Mouse (Mus musculus): ENCODE measurements around the gene Gm28053. TPM values are rescaled to one million over a fixed set of nuclear protein-coding genes. Genes with fewer than 3 reads are reported as not detected.
A peak's percentile ranks its signal among the peaks of the same experiment; 100 is the strongest.

The Gm28053 gene
- polyA plus RNA-seq, 1 experiment from 2014 or later = 1.3 TPM

DNA sequence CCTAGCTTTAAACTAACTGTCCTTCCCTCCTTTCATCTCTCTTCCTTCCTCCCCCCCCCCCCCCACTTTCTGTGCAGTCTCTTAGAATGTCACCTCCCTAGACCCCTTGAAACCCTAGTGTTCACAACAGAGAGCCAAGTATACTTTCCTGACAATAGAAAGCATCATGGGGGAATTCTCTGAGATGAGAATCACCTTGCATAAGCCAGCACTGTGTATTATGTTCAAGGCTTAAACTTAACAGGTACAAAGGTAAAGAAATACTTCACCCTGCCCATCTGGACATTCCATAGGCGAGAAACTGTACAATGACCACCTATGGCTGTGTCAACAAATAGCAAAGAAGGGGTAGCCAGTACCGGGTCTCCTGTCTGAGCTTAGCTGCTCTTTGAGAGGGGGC lies 27.1 kb downstream of the Gm28053 start:
- ATAC-seq (ENCODE audit: low FRiP score) (no peak), DNase-seq (ENCODE audit: low spot score, missing footprints) (no peak)
- H3K9me3 ChIP-seq (ENCODE audit: control insufficient read depth, low read length) = no peaks in the 10 kb centered on the region
- H3K36me3 ChIP-seq (ENCODE audit: control insufficient read depth, insufficient read depth, low read length) = no peaks in the 10 kb centered on the region
- WGBS = 60% methylated on average over 2 of the region's 2 CpGs
- H3K4me1 ChIP-seq (ENCODE audit: control insufficient read depth, insufficient read depth, low read length) = no peaks in the 10 kb centered on the region
- H3K4me3 ChIP-seq (ENCODE audit: low read depth, low read length) = no peak overlapping the region
- no peak overlapping the region for H3K4me2 ChIP-seq
- no peak overlapping the region for H3K27ac ChIP-seq (ENCODE audit: low read depth, low read length)
- peaks cover 13% of the 10 kb centered on the region for H3K27me3 ChIP-seq (ENCODE audit: control insufficient read depth, insufficient read depth, low read length)
- H3K9ac ChIP-seq (ENCODE audit: low read length) = no peak overlapping the region

- no peak within 1 kb of the TSS for H3K4me3 ChIP-seq (ENCODE audit: low read depth, low read length)
- ATAC-seq (ENCODE audit: low FRiP score) = no peak
- DNase-seq (ENCODE audit: low spot score, missing footprints) = peak; percentile 85
- no peak within 1 kb of the TSS for H3K4me2 ChIP-seq
- no peak within 1 kb of the TSS for H3K27ac ChIP-seq (ENCODE audit: low read depth, low read length)
- 49% methylated on average over 16 of the region's 16 CpGs for WGBS
- H3K9me3 ChIP-seq (ENCODE audit: control insufficient read depth, low read length) = no peaks in the 10 kb centered on the region
- peaks cover 13% of the 10 kb centered on the region for H3K27me3 ChIP-seq (ENCODE audit: control insufficient read depth, insufficient read depth, low read length)
- no peaks in the 10 kb centered on the region for H3K4me1 ChIP-seq (ENCODE audit: control insufficient read depth, insufficient read depth, low read length)
- no peak within 1 kb of the TSS for H3K9ac ChIP-seq (ENCODE audit: low read length)
- H3K36me3 ChIP-seq (ENCODE audit: control insufficient read depth, insufficient read depth, low read length) = no peaks in the 10 kb centered on the region
Observed at GRCm38 (mm10) chr6:48745959-48746889, 27.8 kb downstream of the Gm28053 start, which contains the start of gene Gimap5. Gene Gimap5 (plus strand): TSS chr6:48746197.

DNA sequence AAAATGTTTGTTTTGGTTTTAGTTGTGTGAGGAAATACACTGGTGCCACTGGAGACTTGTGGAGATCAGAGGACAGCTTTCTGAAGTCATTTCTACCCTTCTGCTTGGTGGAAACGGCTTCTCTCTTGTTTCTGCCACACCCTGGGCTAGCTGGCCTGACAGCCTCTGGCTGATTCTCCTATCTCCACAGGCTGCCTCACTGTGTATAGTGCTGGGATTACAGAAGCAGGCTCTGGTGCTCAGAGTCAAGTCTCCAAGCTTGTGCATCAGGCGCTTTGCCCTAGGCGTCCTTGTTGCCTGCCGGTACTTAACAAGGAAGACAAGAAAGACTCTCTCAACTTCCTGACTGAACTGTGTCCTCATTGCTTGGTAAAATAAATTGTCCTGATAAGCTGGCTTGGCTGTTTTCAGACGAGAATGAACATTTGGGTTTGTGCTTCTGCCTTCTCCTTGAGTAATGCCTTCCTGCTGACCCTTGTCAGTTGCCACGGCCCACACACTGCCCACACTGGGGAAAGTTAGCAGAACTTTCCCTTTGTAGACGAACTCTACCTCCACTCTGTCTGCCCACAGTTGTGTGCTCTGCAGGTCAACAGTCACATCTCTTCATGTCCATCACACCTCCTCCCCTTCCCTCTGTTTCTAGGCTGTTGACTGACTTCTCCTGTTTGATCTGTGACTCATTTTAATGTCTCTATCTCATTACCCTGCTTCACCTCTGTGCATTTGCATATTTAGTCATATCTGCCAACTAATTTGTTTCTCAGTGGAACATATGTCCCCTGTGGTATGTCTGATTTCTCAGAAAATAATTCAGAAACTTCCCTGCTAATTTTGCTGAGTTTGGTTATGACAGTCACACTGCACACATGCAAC lies 28.9 kb downstream of the Gm28053 start:
- 76% methylated on average over 7 of the region's 7 CpGs for WGBS
- no peaks in the 10 kb centered on the region for H3K36me3 ChIP-seq (ENCODE audit: control insufficient read depth, insufficient read depth, low read length)
- ATAC-seq (ENCODE audit: low FRiP score) = no peak

DNA sequence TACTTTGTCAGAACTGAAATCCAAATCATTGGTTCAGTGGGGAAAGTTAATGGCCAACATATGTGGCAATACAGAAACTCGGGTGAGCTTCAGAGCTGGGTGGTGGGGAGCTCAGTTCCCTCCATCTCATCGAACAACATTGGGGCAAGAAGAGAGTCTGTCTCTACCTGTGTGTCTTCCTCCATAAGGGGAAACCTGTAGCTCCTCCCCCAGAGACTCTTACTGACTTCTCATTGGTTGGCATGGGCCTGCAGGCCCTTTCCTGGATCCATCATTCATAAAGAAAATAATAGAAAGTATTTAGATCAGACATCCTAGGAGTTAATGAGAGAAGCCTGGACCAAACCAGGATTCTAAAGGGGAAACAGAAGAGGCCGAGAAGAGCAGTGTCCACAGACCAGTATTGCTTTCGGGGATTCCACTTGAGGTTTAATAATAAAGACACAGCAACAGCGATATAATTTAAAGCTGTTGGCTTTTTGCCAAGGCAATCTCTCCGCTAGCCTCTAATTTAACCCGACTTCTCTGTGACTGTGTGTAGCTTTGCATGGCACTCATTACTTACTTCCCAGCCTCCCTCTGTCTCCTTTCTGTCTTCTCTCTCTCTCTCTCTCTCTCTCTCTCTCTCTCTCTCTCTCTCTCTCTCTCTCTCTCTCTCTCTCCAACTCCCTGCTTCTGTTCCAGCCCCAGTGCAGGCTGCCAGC lies 45.3 kb downstream of the Gm28053 start:
- Histone ChIP-seq H3K9me3 (ENCODE audit: control insufficient read depth, low read length) (no peaks in the 10 kb centered on the region), H3K9ac (ENCODE audit: low read length) (no peak overlapping the region), H3K27me3 (ENCODE audit: control insufficient read depth, insufficient read depth, low read length) (no peaks in the 10 kb centered on the region), H3K4me1 (ENCODE audit: control insufficient read depth, insufficient read depth, low read length) (no peaks in the 10 kb centered on the region), H3K36me3 (ENCODE audit: control insufficient read depth, insufficient read depth, low read length) (no peaks in the 10 kb centered on the region), H3K27ac (ENCODE audit: low read depth, low read length) (no peak overlapping the region), H3K4me3 (ENCODE audit: low read depth, low read length) (no peak overlapping the region), H3K4me2 (no peak overlapping the region)
- ATAC-seq (ENCODE audit: low FRiP score) (no peak), DNase-seq (ENCODE audit: low spot score, missing footprints) (no peak)
- WGBS = 87% methylated on average over 7 of the region's 7 CpGs

More for the DNA sequence above, 28.9 kb downstream of the Gm28053 start:
- Histone ChIP-seq H3K4me2 (no peak overlapping the region), H3K9ac (ENCODE audit: low read length) (no peak overlapping the region), H3K4me3 (ENCODE audit: low read depth, low read length) (no peak overlapping the region), H3K27ac (ENCODE audit: low read depth, low read length) (no peak overlapping the region), H3K9me3 (ENCODE audit: control insufficient read depth, low read length) (no peaks in the 10 kb centered on the region), H3K27me3 (ENCODE audit: control insufficient read depth, insufficient read depth, low read length) (peaks cover 8% of the 10 kb centered on the region), H3K4me1 (ENCODE audit: control insufficient read depth, insufficient read depth, low read length) (no peaks in the 10 kb centered on the region)
- DNase-seq (ENCODE audit: low spot score, missing footprints) = no peak

- Histone ChIP-seq H3K27ac (ENCODE audit: low read depth, low read length) (no peak overlapping the region), H3K4me2 (no peak overlapping the region), H3K4me3 (ENCODE audit: low read depth, low read length) (no peak overlapping the region), H3K9me3 (ENCODE audit: control insufficient read depth, low read length) (no peaks in the 10 kb centered on the region), H3K27me3 (ENCODE audit: control insufficient read depth, insufficient read depth, low read length) (no peaks in the 10 kb centered on the region), H3K9ac (ENCODE audit: low read length) (no peak overlapping the region), H3K4me1 (ENCODE audit: control insufficient read depth, insufficient read depth, low read length) (no peaks in the 10 kb centered on the region), H3K36me3 (ENCODE audit: control insufficient read depth, insufficient read depth, low read length) (no peaks in the 10 kb centered on the region)
- ATAC-seq (ENCODE audit: low FRiP score) (no peak), DNase-seq (ENCODE audit: low spot score, missing footprints) (no peak)
- WGBS = 95% methylated on average over 10 of the region's 10 CpGs
Observed at GRCm38 (mm10) chr6:48764496-48764895, 46.1 kb downstream of the Gm28053 start.

DNA sequence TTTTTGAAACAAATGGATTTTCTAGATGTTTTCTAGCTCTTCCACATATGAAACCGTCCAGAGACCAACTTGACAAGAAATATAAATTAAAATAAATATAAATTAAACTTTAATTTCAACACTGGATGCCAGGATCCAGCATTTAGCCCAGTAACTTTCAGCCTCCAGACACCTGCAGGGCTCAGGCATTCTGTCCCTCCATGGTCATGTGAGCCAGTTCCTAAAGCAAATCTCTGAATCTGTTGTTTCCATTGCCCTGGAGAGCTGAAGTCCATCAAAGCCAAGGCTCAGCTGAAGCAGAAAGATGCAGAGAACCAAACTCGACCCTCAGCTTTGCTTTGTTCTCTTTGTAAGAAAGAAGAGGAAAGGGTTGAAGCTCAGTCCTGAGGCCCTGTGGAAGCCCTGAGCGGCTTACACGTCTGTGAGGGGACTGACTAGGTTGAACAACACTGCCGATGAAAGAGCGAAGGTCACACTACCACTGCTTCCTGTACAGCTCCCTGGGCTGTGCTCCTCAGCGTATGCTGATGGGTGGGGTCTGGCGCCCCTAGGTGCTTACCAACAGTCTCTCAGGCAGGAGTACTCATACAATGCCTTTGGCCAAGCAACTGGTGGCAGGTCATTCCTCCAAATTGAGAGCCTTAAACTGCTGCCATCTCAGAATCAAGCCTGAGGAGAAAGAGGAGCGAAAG lies 49.9 kb downstream of the Gm28053 start:
- 70% methylated on average over 9 of the region's 9 CpGs for WGBS
- H3K27me3 ChIP-seq (ENCODE audit: control insufficient read depth, insufficient read depth, low read length) = no peaks in the 10 kb centered on the region
- H3K36me3 ChIP-seq (ENCODE audit: control insufficient read depth, insufficient read depth, low read length) = no peaks in the 10 kb centered on the region
- ATAC-seq (ENCODE audit: low FRiP score) (no peak), DNase-seq (ENCODE audit: low spot score, missing footprints) (no peak)
- H3K4me1 ChIP-seq (ENCODE audit: control insufficient read depth, insufficient read depth, low read length) = no peaks in the 10 kb centered on the region
- no peaks in the 10 kb centered on the region for H3K9me3 ChIP-seq (ENCODE audit: control insufficient read depth, low read length)
- H3K9ac ChIP-seq (ENCODE audit: low read length) = no peak overlapping the region
- no peak overlapping the region for H3K27ac ChIP-seq (ENCODE audit: low read depth, low read length)
- H3K4me2 ChIP-seq = no peak overlapping the region
- H3K4me3 ChIP-seq (ENCODE audit: low read depth, low read length) = no peak overlapping the region

DNA sequence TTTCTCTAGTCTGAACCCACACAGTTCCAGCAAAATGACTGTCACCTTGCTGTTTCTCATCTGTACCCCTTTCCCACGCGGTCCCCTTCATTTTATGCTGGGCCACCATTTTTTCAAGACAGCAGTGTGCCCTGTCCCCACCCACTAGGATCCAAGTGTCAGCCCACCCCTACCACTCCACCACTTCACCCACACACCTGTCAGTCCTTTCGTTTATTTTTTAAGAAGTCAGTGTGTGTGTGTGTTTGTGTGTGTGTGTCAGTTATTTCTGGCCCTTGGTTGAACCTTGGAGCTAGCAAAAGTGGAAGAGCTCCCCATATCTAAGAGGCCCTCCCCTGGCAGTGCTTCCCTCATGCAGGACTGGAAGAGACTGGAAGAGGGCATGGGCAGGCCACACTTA lies 50.5 kb downstream of the Gm28053 start:
- no peaks in the 10 kb centered on the region for H3K9me3 ChIP-seq (ENCODE audit: control insufficient read depth, low read length)
- H3K4me1 ChIP-seq (ENCODE audit: control insufficient read depth, insufficient read depth, low read length) = no peaks in the 10 kb centered on the region
- DNase-seq (ENCODE audit: low spot score, missing footprints) (no peak), ATAC-seq (ENCODE audit: low FRiP score) (no peak)
- H3K4me2 ChIP-seq = no peak overlapping the region
- no peak overlapping the region for H3K9ac ChIP-seq (ENCODE audit: low read length)
- H3K36me3 ChIP-seq (ENCODE audit: control insufficient read depth, insufficient read depth, low read length) = no peaks in the 10 kb centered on the region
- no peaks in the 10 kb centered on the region for H3K27me3 ChIP-seq (ENCODE audit: control insufficient read depth, insufficient read depth, low read length)
- 86% methylated on average over 3 of the region's 3 CpGs for WGBS
- H3K4me3 ChIP-seq (ENCODE audit: low read depth, low read length) = no peak overlapping the region
- no peak overlapping the region for H3K27ac ChIP-seq (ENCODE audit: low read depth, low read length)

GRCm38 (mm10) chr6:48770696-48771095 lies 52.3 kb downstream of the Gm28053 start, which contains the start of gene Gimap3:
Gene Gimap3 (minus strand): TSS chr6:48770851.
- H3K4me3 ChIP-seq (ENCODE audit: low read depth, low read length) = no peak within 1 kb of the TSS
- no peaks in the 10 kb centered on the region for H3K36me3 ChIP-seq (ENCODE audit: control insufficient read depth, insufficient read depth, low read length)
- no peaks in the 10 kb centered on the region for H3K4me1 ChIP-seq (ENCODE audit: control insufficient read depth, insufficient read depth, low read length)
- WGBS = 96% methylated on average over 3 of the region's 3 CpGs
- H3K9ac ChIP-seq (ENCODE audit: low read length) = no peak within 1 kb of the TSS
- H3K9me3 ChIP-seq (ENCODE audit: control insufficient read depth, low read length) = no peaks in the 10 kb centered on the region
- no peaks in the 10 kb centered on the region for H3K27me3 ChIP-seq (ENCODE audit: control insufficient read depth, insufficient read depth, low read length)
- no peak for DNase-seq (ENCODE audit: low spot score, missing footprints)
- H3K4me2 ChIP-seq = no peak within 1 kb of the TSS
- no peak within 1 kb of the TSS for H3K27ac ChIP-seq (ENCODE audit: low read depth, low read length)
- no peak for ATAC-seq (ENCODE audit: low FRiP score)

Data from midbrain, embryonic 11.5 days (tissue).